Mouse (Mus musculus) liver, embryonic 14.5 days (tissue): Measurements from ENCODE around the gene Rfx4.

Experiments used
- CTCF ChIP-seq: IDR thresholded peaks from 2 replicates; pipeline ENCODE4 v1.5.1; 2016; ENCODE audit warnings: antibody characterized with exemption, low read depth, control low read depth
- EP300 ChIP-seq: IDR thresholded peaks from 2 replicates; pipeline ENCODE4 v1.6.1; 2016; ENCODE audit warnings: antibody characterized with exemption, low read depth

- TF ChIP-seq CTCF, result no peak
- no peak for TF ChIP-seq EP300
Observed at GRCm38 (mm10) chr10:84895810-84896358, 140.0 kb downstream of the Rfx4 start.
